Mouse (Mus musculus): ENCODE results near the gene Sema3d. TPM values are rescaled to one million over a fixed set of nuclear protein-coding genes. Genes with fewer than 3 reads are reported as not detected.

The Sema3d gene
- 3.5 and 5.3 TPM in 2 replicates for polyA plus RNA-seq (2011; ENCODE audit: insufficient read length, low read depth, missing spikeins)

DNA sequence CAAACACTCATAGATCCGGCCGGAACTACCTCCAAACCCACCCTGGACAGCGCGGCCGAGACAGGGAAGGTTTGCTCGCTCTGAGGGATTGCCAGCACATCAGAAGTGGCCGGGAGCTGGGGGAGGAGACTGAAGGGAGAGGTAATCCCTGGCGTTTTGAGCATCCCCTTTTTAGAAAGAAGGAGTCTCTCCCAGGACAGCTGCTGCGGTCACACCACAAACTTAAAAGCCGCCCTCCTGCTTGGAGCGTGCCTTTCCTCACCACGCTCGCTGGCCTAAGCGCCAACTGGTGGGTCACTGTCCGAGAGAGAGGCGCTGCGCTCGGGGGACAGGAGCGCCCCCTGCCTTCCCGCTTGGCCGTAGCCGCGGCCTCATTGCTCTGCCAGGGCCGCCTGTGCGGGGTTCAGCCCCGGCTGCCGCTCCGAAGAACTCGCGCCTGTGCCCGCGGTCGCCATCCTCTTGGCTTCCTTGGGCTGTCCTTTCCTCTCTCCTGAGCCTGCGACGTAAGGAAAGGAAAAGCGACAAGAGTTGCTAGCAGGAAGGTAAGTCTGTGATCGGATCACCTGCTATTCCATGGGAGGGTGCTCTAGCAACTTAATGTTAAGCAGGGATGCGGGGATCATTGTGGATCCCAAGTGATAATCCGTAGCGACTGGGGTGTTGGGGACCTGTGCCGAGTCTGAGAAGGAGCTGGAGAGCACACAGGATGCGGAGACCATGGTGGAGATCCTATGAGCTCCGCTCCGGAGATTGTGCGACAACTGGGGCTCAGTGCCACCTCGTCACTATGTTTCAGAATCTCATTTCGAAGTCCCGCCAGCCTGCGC lies at the start of gene Sema3d:
Gene Sema3d, plus strand, starts transcription at position 253 of the 827 bp plus-strand sequence.
- no peaks in the 10 kb centered on the region for H3K4me1 ChIP-seq (ENCODE audit: control insufficient read depth, insufficient read depth, low read length)
- H3K4me3 ChIP-seq (ENCODE audit: insufficient read depth, low read length), result peak within 1 kb of the TSS; percentile 55
- no peak within 1 kb of the TSS for H3K27ac ChIP-seq (ENCODE audit: insufficient read depth, low read length)
- TF ChIP-seq CTCF (IDR thresholded peaks at IDR 0.05; ENCODE audit: borderline replicate concordance, insufficient read depth, low read length) (peak; percentile 77), POLR2A (IDR thresholded peaks at IDR 0.05; ENCODE audit: low read depth, low read length) (no peak)

DNA sequence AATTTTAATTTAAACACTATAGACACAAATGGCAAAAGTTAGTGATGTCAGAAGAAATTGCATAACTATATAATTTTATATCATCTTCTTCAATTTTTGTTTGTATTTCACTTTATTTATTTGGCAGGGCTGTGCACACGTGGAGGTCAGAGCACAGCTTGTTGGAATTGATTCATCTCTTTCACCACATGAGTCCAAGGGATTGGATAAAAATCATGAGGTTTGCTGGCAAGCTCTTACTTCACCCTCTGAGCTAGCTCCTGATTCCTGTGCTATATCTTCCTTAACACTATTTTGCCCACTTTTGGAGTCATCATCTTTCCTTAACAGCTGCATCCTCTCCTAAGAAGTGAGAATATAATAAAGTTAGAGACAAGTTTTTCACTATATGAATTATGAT lies 5.9 kb upstream of the Sema3d start:
- Histone ChIP-seq H3K4me3 (ENCODE audit: insufficient read depth, low read length) (no peak overlapping the region), H3K4me1 (ENCODE audit: control insufficient read depth, insufficient read depth, low read length) (no peaks in the 10 kb centered on the region), H3K27ac (ENCODE audit: insufficient read depth, low read length) (no peak overlapping the region)
- TF ChIP-seq CTCF (IDR thresholded peaks at IDR 0.05; ENCODE audit: borderline replicate concordance, insufficient read depth, low read length), result no peak
- TF ChIP-seq POLR2A (IDR thresholded peaks at IDR 0.05; ENCODE audit: low read depth, low read length), result no peak

DNA sequence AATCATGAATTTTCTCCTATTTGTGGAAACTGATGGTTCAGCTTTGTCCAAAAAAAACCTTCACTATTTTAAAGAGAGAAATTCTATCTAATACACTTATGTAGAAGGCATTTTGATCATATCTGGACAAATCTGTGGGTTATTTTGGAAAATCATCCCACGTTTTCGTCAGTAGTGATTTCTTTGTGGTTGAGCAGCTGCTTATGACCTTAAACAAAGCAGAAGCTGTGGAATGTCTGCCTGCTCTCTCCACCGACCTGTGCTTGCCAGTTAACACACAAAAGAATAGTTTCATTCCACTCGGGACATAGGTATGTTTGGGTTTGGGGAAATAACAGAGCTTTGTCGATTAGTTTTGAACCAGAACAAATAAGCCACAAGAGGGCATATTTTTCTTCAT lies 4.3 kb upstream of the Sema3d start:
- Histone ChIP-seq H3K4me3 (ENCODE audit: insufficient read depth, low read length) (no peak overlapping the region), H3K4me1 (ENCODE audit: control insufficient read depth, insufficient read depth, low read length) (no peaks in the 10 kb centered on the region), H3K27ac (ENCODE audit: insufficient read depth, low read length) (no peak overlapping the region)
- TF ChIP-seq POLR2A (IDR thresholded peaks at IDR 0.05; ENCODE audit: low read depth, low read length), result no peak
- TF ChIP-seq CTCF (IDR thresholded peaks at IDR 0.05; ENCODE audit: borderline replicate concordance, insufficient read depth, low read length), result no peak

DNA sequence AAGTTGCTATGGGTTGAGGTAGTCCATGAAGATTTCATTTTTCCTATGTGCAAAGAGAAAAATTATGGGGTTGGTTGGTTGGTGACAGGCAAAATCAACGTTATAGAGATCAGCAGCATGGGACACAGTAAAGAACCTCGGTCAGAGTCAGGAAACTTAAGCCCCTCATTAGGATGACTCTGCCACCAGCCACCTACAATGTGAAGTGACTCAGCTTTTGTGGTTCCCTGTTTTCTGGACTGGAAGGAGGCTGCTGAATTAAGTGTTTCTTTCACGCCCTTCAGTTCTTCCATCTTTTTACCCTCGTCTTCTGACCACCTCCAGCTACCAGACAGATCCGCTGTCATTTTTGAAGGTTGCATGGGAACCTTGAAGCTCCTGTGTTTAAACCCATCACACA lies 1.2 kb upstream of the Sema3d start:
- TF ChIP-seq CTCF (IDR thresholded peaks at IDR 0.05; ENCODE audit: borderline replicate concordance, insufficient read depth, low read length), result no peak
- H3K4me3 ChIP-seq (ENCODE audit: insufficient read depth, low read length), result no peak overlapping the region

DNA sequence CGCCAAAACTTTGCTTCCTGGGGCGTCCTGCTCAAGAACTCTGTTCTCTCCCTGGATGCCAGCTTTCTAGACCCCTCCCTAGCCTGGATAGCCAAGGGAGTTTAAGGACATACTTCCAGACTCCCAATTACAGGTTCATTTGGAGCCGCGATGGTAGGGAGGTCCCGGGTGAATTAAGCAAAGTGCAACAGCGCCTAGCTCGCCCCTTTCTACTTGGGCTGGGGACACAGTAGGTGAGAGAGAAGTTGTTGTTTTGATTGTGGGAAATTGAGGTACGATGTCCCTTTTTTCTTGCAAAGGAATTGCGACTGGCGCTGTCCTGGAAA lies 738 bp downstream of the Sema3d start:
- H3K27ac ChIP-seq (ENCODE audit: insufficient read depth, low read length), result no peak overlapping the region
- TF ChIP-seq CTCF (IDR thresholded peaks at IDR 0.05; ENCODE audit: borderline replicate concordance, insufficient read depth, low read length), result no peak
- TF ChIP-seq POLR2A (IDR thresholded peaks at IDR 0.05; ENCODE audit: low read depth, low read length), result no peak
- peak overlapping the region; percentile 55 for H3K4me3 ChIP-seq (ENCODE audit: insufficient read depth, low read length)
- no peaks in the 10 kb centered on the region for H3K4me1 ChIP-seq (ENCODE audit: control insufficient read depth, insufficient read depth, low read length)

More for the DNA sequence above, 1.2 kb upstream of the Sema3d start:
- no peaks in the 10 kb centered on the region for H3K4me1 ChIP-seq (ENCODE audit: control insufficient read depth, insufficient read depth, low read length)
- H3K27ac ChIP-seq (ENCODE audit: insufficient read depth, low read length), result no peak overlapping the region

DNA sequence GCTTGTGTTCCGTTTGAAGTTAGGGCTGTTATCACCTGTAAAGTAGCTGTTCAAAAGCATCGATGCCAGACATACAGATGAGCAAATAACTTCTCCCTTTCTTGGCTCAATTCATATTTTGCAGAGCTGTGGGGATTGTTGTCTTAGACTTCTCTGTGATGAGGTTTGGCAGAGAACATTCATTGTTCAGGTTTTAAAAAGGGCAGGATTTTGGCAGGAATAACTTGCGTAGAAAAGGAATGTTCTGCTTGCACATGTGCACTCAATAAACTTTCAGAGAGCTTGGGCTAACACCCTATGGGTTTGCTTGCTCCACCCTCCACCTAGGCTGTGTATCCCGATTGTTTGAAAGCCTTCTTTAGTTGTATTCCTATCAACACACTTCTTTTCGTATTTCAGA lies 9.5 kb downstream of the Sema3d start:
- Histone ChIP-seq H3K27ac (ENCODE audit: insufficient read depth, low read length) (no peak overlapping the region), H3K4me3 (ENCODE audit: insufficient read depth, low read length) (no peak overlapping the region), H3K4me1 (ENCODE audit: control insufficient read depth, insufficient read depth, low read length) (no peaks in the 10 kb centered on the region)
- no peak for TF ChIP-seq CTCF (IDR thresholded peaks at IDR 0.05; ENCODE audit: borderline replicate concordance, insufficient read depth, low read length)
- no peak for TF ChIP-seq POLR2A (IDR thresholded peaks at IDR 0.05; ENCODE audit: low read depth, low read length)

DNA sequence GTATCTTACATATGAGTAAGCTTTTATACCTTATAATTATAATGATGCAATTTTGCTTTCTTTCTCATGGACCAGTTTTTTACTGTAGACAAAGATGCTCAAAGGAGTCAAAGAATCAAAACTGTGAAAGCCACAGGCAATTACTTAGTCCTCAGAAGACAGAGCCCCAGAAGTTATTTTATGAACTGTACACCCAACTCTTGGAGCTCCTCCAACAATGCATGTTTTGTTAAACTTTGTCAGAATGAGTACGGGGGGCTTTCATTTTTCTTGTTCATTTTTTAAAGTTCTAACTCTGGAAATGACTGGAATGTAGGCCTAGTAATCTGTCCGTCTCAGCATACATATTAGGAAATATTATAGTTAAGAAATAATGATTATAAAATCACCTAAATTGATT lies 16.1 kb downstream of the Sema3d start:
- no peak for TF ChIP-seq POLR2A (IDR thresholded peaks at IDR 0.05; ENCODE audit: low read depth, low read length)
- TF ChIP-seq CTCF (IDR thresholded peaks at IDR 0.05; ENCODE audit: borderline replicate concordance, insufficient read depth, low read length), result no peak
- H3K4me3 ChIP-seq (ENCODE audit: insufficient read depth, low read length), result no peak overlapping the region
- no peaks in the 10 kb centered on the region for H3K4me1 ChIP-seq (ENCODE audit: control insufficient read depth, insufficient read depth, low read length)
- H3K27ac ChIP-seq (ENCODE audit: insufficient read depth, low read length), result no peak overlapping the region

DNA sequence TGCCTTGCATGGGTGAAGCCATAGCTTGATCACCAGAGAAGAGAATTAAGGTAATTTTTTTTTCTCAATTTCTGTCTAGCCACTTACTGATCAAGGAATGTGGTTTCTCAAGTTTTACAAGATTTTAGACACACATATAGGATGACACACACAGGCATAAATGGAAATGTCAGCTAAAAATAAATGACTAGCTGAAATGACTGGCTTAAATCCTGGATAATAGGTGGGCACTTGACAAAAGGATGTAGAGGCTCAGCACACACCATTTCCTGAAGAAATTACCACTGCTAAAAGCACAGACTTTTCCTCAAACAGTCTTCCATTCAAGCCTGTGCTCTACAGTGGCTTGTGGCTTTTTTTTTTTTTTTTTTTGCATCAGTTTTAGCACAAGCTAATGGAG lies 21.0 kb downstream of the Sema3d start:
- H3K27ac ChIP-seq (ENCODE audit: insufficient read depth, low read length), result no peak overlapping the region
- TF ChIP-seq POLR2A (IDR thresholded peaks at IDR 0.05; ENCODE audit: low read depth, low read length), result no peak
- TF ChIP-seq CTCF (IDR thresholded peaks at IDR 0.05; ENCODE audit: borderline replicate concordance, insufficient read depth, low read length), result no peak
- H3K4me3 ChIP-seq (ENCODE audit: insufficient read depth, low read length), result no peak overlapping the region

DNA sequence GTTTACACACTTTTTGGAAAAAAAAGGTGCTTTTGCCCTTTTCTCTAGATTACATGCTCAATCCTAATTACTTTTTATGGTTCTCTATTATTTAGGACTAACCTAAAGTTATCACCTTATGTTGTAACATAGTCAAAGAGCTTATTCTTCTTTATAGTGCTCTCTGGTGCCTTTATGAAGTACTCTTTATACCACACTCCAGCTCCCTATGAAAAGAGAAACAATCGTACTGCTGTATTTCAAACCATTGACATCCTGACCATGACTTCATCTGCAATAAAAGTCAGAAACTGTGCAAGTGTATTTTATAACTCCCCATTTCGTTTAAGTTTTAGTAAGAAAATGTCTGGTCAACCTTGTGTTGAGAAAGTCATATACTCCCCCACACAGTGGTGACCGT lies 29.4 kb downstream of the Sema3d start:
- Histone ChIP-seq H3K4me3 (ENCODE audit: insufficient read depth, low read length) (no peak overlapping the region), H3K27ac (ENCODE audit: insufficient read depth, low read length) (no peak overlapping the region), H3K4me1 (ENCODE audit: control insufficient read depth, insufficient read depth, low read length) (no peaks in the 10 kb centered on the region)
- no peak for TF ChIP-seq POLR2A (IDR thresholded peaks at IDR 0.05; ENCODE audit: low read depth, low read length)
- no peak for TF ChIP-seq CTCF (IDR thresholded peaks at IDR 0.05; ENCODE audit: borderline replicate concordance, insufficient read depth, low read length)

More for the DNA sequence above, 21.0 kb downstream of the Sema3d start:
- H3K4me1 ChIP-seq (ENCODE audit: control insufficient read depth, insufficient read depth, low read length), result no peaks in the 10 kb centered on the region

DNA sequence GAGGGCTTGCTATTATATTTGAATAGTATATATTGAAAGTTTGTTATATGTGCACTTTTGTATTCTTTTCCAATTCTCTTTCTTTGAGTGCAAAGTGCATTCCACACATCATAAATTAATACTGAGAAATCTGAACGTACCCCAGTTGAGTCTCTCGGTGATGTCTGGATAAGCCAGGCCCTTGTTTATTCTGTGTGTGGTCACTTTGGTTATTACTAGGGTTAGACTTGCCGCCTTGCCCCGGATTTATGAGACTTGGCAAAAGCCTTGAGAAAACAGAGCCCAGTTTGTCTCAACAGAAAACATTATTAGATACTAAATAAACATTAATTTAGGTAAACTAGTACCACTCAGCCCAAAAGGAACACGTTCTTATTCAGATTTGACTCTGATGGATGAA lies 40.1 kb downstream of the Sema3d start:
- no peak overlapping the region for H3K27ac ChIP-seq (ENCODE audit: insufficient read depth, low read length)
- no peak overlapping the region for H3K4me3 ChIP-seq (ENCODE audit: insufficient read depth, low read length)
- TF ChIP-seq CTCF (IDR thresholded peaks at IDR 0.05; ENCODE audit: borderline replicate concordance, insufficient read depth, low read length), result no peak
- no peak for TF ChIP-seq POLR2A (IDR thresholded peaks at IDR 0.05; ENCODE audit: low read depth, low read length)
- H3K4me1 ChIP-seq (ENCODE audit: control insufficient read depth, insufficient read depth, low read length), result no peaks in the 10 kb centered on the region

All from embryonic fibroblast, embryonic 13.5 days (primary cell).